Mouse (Mus musculus) E14TG2a.4 (cell line): ENCODE data around the gene Tmem256.

Source experiments
- H3K27me3 ChIP-seq: 2 replicates; pipeline ENCODE4 v1.6.1; 2014; ENCODE audit warnings: low read length, control low read depth; ENCODE audit not compliant: insufficient read depth
- H3K36me3 ChIP-seq: 2 replicates; pipeline ENCODE4 v1.6.1; 2014; ENCODE audit warnings: low read length, control low read depth; ENCODE audit not compliant: insufficient read depth
- H3K4me1 ChIP-seq: replicated peaks from 2 replicates; pipeline ENCODE4 v1.6.1; 2014; ENCODE audit warnings: low read depth, low read length, control low read depth
- H3K4me3 ChIP-seq: replicated peaks from 2 replicates; pipeline ENCODE4 v1.5.1; 2014; ENCODE audit warnings: mild to moderate bottlenecking, low read length
- H3K9me3 ChIP-seq: 2 replicates; pipeline ENCODE4 v1.6.1; 2014; ENCODE audit warnings: low read length, control low read depth
- CTCF ChIP-seq: conservative IDR thresholded peaks from 2 replicates; pipeline ENCODE4 v1.5.1; 2014; ENCODE audit warnings: low read length
- NANOG ChIP-seq: IDR thresholded peaks from 2 replicates; pipeline ENCODE4 v1.6.1; 2014; ENCODE audit warnings: borderline replicate concordance, low read length, mixed read lengths
- POU5F1 ChIP-seq: IDR thresholded peaks from 2 replicates; pipeline ENCODE4 v1.6.1; 2014; ENCODE audit warnings: low read length, borderline replicate concordance

The Tmem256 gene

DNA sequence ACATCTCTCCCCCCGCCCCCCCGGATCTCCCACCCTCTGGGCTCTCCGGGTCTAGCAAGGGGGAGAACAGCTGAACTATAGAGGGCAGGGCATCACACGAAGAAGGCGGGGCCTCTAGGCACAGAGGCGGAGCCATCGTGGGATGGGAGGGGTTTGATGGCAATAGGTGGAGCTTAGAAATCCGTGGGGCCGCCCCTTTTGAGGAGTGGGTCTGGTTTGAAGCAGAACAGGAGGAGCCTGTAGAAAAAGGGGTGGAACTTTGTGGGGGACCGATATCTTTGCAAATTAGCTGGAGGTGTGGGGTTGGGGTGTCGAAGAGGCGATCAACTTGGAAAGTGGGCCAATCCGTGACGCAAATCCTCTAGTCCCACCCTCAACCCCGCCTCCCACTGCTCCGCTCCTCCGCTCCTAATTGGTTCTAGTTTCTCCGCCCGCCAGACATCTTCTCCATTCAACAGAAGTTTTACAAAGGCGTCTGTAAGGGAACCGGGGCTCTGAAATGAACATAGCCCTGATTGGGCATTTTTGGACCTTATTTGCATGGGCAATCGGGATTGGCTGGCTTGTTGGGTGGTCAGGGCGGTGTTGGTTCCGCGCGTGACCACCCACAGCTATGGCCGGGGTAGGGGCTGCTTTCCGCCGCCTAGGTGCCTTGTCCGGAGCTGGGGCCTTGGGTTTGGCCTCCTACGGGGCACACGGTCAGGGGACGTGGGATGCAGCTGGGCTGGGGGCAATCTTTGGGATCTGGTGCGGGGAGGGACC, at the start of gene Tmem256:
TSS of gene Tmem256 (plus strand) at position 563 of the 762 bp plus-strand sequence.
- H3K4me3 ChIP-seq: peak within 1 kb of the TSS; percentile 85
- H3K4me1 ChIP-seq: peaks cover 45% of the 10 kb centered on the region
- H3K9me3 ChIP-seq: no peaks in the 10 kb centered on the region
- H3K27me3 ChIP-seq: peaks cover 39% of the 10 kb centered on the region
- no peak for TF ChIP-seq POU5F1
- no peak for TF ChIP-seq CTCF
- no peak for TF ChIP-seq NANOG
- H3K36me3 ChIP-seq: peaks cover 12% of the 10 kb centered on the region

DNA sequence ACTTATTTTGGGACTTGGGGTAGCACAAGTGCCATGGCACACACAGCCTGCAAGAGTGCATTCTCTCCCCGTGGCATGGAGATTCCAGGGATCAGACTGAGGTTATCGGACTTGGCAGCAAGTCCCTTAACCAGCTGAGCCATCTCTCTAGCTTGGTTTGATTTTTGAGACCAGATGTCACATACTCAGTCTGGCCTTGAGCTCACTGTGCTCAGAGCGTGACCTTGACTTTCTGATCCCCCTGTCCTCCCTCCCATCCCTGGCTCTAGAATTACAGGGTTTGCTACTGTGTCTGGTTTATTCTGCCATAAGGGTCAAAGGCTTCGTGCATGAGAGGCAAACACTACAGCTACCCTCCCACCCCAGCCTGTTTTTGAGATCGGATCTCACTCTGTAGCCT, 48.9 kb upstream of the Tmem256 start:
- Histone ChIP-seq H3K36me3 (no peaks in the 10 kb centered on the region), H3K27me3 (peaks cover 24% of the 10 kb centered on the region), H3K4me1 (peaks cover 65% of the 10 kb centered on the region), H3K4me3 (no peak overlapping the region), H3K9me3 (no peaks in the 10 kb centered on the region)
- no peak for TF ChIP-seq NANOG
- TF ChIP-seq POU5F1: no peak
- no peak for TF ChIP-seq CTCF

DNA sequence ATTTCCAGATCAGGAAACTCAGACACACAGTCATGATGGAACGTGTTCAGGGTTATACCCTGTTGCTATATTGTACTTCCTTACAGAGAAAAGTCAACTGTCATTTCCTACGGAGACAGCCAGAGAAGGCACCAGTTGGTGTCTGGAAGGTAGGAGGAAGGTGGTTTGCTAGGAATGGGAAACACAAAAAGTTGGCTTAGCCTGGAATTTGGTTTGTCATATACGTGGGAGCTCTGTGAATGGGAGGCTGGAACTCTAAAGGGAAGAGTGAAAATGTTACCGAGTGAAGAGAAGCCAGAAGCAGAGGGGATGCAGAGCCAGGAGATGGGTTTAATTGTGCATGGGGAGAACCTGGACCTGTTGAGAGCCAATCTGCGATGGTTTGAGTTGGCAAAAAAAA, 46.9 kb upstream of the Tmem256 start:
- peaks cover 29% of the 10 kb centered on the region for H3K27me3 ChIP-seq
- TF ChIP-seq POU5F1 (no peak), NANOG (no peak)
- H3K36me3 ChIP-seq: no peaks in the 10 kb centered on the region
- H3K4me1 ChIP-seq: peaks cover 57% of the 10 kb centered on the region
- H3K4me3 ChIP-seq: no peak overlapping the region
- no peaks in the 10 kb centered on the region for H3K9me3 ChIP-seq

DNA sequence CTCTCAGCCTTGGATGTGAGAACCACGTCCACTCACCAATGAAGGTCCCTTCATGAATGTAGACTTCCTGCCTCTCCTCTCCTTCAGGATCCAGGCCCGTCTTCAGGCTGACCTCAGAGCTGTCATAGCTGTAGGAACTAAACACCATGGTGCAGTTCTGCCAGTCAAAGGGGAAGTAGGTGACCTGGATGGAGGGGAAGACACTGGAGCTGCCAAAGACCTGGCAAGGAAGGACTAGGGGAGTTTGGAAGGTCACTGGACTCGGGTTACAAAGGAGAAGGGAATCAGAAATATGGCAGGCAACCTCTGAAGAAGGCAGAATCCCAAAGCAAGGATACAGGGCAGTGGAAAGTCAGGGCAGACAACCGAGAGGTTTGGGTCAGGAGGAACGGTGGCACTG, 44.9 kb upstream of the Tmem256 start:
- peak overlapping the region; percentile 13; the same call in 1 of the 2 replicates for H3K4me3 ChIP-seq
- peaks cover 47% of the 10 kb centered on the region for H3K27me3 ChIP-seq
- H3K9me3 ChIP-seq: no peaks in the 10 kb centered on the region
- no peaks in the 10 kb centered on the region for H3K36me3 ChIP-seq
- H3K4me1 ChIP-seq: peaks cover 40% of the 10 kb centered on the region
- TF ChIP-seq CTCF (no peak), NANOG (no peak), POU5F1 (no peak)

DNA sequence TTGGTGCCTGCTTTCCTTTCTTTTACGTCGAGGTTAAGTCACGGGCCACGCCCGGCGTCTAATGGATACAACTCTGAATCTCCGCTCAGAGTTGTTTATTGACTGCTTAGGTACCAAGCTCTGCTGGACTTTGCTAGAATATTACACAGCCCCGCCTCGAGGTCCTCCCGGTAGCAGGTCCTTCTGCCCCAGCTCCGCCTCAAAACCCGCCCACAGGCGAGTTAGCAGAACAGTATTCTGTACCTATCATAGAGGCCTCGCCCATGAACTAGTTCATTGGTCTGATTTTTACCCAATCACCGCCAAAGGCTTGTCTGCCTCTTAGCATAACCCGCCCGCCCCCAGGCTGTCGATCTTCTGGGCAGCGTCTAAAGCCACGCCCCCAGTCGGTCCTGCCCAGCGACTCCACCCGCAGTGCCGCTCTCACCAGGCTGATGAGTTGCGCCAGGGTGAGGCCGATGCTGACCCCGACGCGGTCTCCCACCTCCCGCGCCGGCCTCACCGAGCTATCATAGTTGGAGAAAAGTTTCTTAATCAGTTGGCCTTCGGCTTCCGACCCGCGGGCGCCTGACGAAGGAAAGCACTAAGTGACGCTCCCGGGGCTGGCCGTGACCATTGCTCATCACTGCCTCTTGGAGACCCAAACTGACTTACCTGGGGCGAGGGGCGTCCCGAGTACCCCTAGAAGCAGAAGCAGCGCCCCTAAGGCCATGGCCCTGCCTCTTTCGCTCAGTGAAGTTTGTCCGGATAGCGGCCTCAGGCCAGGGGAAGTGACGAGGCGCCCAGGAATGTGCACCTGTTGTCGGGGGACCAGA, 42.9 kb upstream of the Tmem256 start, which contains the start of gene Chrnb1:
TSS of gene Chrnb1 (minus strand) at position 776 of the 815 bp plus-strand sequence.
- Histone ChIP-seq H3K36me3 (no peaks in the 10 kb centered on the region), H3K27me3 (peaks cover 60% of the 10 kb centered on the region), H3K4me3 (peak within 1 kb of the TSS; percentile 87), H3K4me1 (peaks cover 43% of the 10 kb centered on the region), H3K9me3 (no peaks in the 10 kb centered on the region)
- TF ChIP-seq POU5F1 (no peak), NANOG (no peak), CTCF (no peak)

DNA sequence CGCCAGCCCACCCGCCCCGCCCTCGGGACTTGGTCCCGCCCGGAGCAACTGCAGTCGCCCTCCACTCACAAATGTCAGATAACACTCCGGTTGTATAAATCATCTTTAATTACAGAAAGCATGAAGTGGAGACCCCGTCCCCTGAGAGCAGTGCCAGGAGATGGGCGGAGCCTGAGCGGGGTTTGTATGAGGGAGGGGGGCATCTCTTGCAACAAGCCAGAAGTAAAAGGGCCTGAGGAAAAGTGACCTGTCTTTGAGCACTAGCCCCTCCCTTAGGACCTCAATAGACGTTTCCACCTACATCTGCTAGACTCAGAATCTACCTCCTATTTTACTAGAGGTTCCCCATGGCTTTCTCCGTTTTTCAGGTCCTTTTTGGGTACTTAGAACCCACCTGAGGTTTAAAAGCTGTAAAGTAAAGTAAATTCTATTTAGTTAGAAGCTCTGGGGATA, 42.3 kb upstream of the Tmem256 start:
- TF ChIP-seq CTCF (no peak), POU5F1 (no peak), NANOG (no peak)
- Histone ChIP-seq H3K4me3 (peak overlapping the region; percentile 87), H3K36me3 (no peaks in the 10 kb centered on the region)

DNA sequence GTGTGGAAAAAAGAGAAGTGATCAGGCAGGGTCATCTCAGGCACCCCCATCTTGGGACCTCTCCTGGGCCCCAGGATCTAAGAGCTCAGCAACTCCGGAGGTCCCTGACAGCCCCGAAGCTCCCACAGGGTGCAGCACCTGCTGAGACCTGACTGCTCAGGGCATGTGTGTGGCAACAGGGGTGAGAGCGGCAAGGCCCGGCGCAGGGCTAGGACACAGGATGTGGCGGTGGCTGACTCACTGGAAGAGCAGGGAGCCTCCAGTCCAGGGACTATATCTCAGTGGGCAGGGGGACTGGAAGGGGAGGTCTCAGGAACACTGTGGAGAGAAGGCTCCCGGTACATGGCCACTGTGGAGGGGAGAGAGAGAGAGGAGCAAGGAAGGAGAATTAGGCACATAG, 40.4 kb upstream of the Tmem256 start:
- no peak for TF ChIP-seq POU5F1
- no peak for TF ChIP-seq CTCF
- no peak for TF ChIP-seq NANOG
- Histone ChIP-seq H3K4me1 (peaks cover 65% of the 10 kb centered on the region), H3K36me3 (no peaks in the 10 kb centered on the region), H3K9me3 (no peaks in the 10 kb centered on the region), H3K27me3 (peaks cover 69% of the 10 kb centered on the region), H3K4me3 (no peak overlapping the region)

More for the DNA sequence above, 42.3 kb upstream of the Tmem256 start:
- Histone ChIP-seq H3K9me3 (no peaks in the 10 kb centered on the region), H3K4me1 (peaks cover 49% of the 10 kb centered on the region), H3K27me3 (peaks cover 65% of the 10 kb centered on the region)

DNA sequence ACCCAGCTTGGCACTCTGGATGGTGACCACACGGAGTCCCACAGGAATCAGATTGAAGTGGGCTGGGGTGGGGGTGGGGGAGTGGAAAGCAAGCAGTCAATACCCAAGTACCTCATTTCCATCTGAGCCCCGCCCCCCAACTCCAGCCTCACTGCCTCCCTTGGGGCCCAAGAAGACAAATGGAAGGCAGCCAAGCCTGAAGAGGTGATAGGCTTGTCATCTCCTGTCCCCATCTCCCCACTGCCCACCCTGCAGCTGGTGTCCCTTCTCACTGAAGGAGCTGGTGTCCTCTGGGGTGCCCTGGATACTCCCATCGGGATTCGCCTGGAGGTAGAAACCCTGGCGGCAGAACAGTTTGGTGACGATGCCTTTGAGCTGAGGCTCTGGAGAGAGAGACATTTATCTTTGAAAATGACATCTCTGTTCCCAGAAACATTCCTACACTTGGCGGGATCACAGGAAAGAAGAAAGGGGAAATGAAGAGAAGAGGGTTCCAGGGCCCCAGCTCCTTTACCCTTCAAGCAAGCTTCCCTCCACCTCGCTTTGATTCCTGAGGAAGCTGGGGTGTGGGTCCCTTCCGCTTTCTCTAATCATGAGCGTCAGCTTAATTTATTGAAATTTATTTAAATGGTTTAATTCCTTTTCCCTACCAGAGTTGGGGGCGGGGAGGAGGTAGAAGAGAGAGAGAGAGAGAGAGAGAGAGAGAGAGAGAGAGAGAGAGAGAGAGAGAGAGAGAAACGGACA, 38.7 kb upstream of the Tmem256 start:
- Histone ChIP-seq H3K36me3 (no peaks in the 10 kb centered on the region), H3K4me1 (peaks cover 67% of the 10 kb centered on the region), H3K4me3 (peak overlapping the region; percentile 83), H3K9me3 (no peaks in the 10 kb centered on the region), H3K27me3 (peaks cover 76% of the 10 kb centered on the region)
- TF ChIP-seq POU5F1: no peak
- no peak for TF ChIP-seq NANOG
